Mouse (Mus musculus): ENCODE results near the gene Shld2. TPM values are rescaled to one million over a fixed set of nuclear protein-coding genes. Genes with fewer than 3 reads are reported as not detected.
"Not testable (repeated sequence)": the region's sequence is repeated elsewhere in the genome, so short reads cannot be mapped to it uniquely, and the experiment has no call there.

The Shld2 gene
- total RNA-seq, 4 experiments from 2014 or later = 10.9 to 16.4 (median 12.1) TPM

- no peak for DNase-seq (ENCODE audit: low spot score in 2 of 2)
These were observed 13.3 kb upstream of the Shld2 start for GRCm38 (mm10) chr14:34323576-34324085.

- DNase-seq (ENCODE audit: low spot score in 2 of 2) = no peak
These were observed 7.8 kb upstream of the Shld2 start for GRCm38 (mm10) chr14:34318113-34318512.

- DNase-seq (ENCODE audit: low spot score in 2 of 2) = no peak
These were observed 7.1 kb upstream of the Shld2 start for GRCm38 (mm10) chr14:34317431-34317830.

- DNase-seq (ENCODE audit: low spot score in 2 of 2) = no peak
These were observed 6.1 kb upstream of the Shld2 start for GRCm38 (mm10) chr14:34316346-34316745.

GRCm38 (mm10) chr14:34314796-34315195, 4.5 kb upstream of the Shld2 start:
- DNase-seq (ENCODE audit: low spot score in 2 of 2) = no peak

- not testable (repeated sequence) for DNase-seq (ENCODE audit: low spot score in 2 of 2)
These were observed 4.1 kb upstream of the Shld2 start for GRCm38 (mm10) chr14:34314383-34314782.

- DNase-seq (ENCODE audit: low spot score in 2 of 2) = no peak
These were observed 3.3 kb upstream of the Shld2 start for GRCm38 (mm10) chr14:34313612-34314011.

- DNase-seq (ENCODE audit: low spot score in 2 of 2) = no peak
These were observed 2.2 kb upstream of the Shld2 start for GRCm38 (mm10) chr14:34312339-34313048.

GRCm38 (mm10) chr14:34311691-34312090, 1.4 kb upstream of the Shld2 start:
- no peak for DNase-seq (ENCODE audit: low spot score in 2 of 2)

GRCm38 (mm10) chr14:34311021-34311631, 833 bp upstream of the Shld2 start:
- DNase-seq (ENCODE audit: low spot score in 2 of 2) = peak; percentile 28 to 37

GRCm38 (mm10) chr14:34309907-34310233, 423 bp downstream of the Shld2 start:
- DNase-seq (ENCODE audit: low spot score in 2 of 2) = no peak

GRCm38 (mm10) chr14:34309266-34309665, 1.0 kb downstream of the Shld2 start:
- DNase-seq (ENCODE audit: low spot score in 2 of 2) = no peak

- no peak for DNase-seq (ENCODE audit: low spot score in 2 of 2)
These were observed 7.0 kb downstream of the Shld2 start for GRCm38 (mm10) chr14:34303265-34303680.

GRCm38 (mm10) chr14:34302681-34303242, 7.5 kb downstream of the Shld2 start:
- no peak for DNase-seq (ENCODE audit: low spot score in 2 of 2)

GRCm38 (mm10) chr14:34298871-34299700, 11.2 kb downstream of the Shld2 start:
- DNase-seq (ENCODE audit: low spot score in 2 of 2) = no peak

- DNase-seq (ENCODE audit: low spot score in 2 of 2) = no peak
These were observed 12.7 kb downstream of the Shld2 start for GRCm38 (mm10) chr14:34297634-34298033.

- DNase-seq (ENCODE audit: low spot score in 2 of 2) = no peak
These were observed 13.3 kb downstream of the Shld2 start for GRCm38 (mm10) chr14:34297038-34297437.

GRCm38 (mm10) chr14:34296350-34296749, 13.9 kb downstream of the Shld2 start:
- no peak for DNase-seq (ENCODE audit: low spot score in 2 of 2)

GRCm38 (mm10) chr14:34293641-34294040, 16.7 kb downstream of the Shld2 start:
- DNase-seq (ENCODE audit: low spot score in 2 of 2) = no peak

GRCm38 (mm10) chr14:34290229-34290628, 20.1 kb downstream of the Shld2 start:
- no peak for DNase-seq (ENCODE audit: low spot score in 2 of 2)

GRCm38 (mm10) chr14:34289259-34290015, 20.9 kb downstream of the Shld2 start:
- no peak for DNase-seq (ENCODE audit: low spot score in 2 of 2)

Measured in left cerebral cortex, adult 8-10 months (tissue).